Mouse (Mus musculus) v-Abl transformed pro-B cells (cell line): Measurements from ENCODE around the gene Cst12.

Source experiments
- in situ Hi-C, 2 experiments: fragments of 400-800 bp; cut with MboI; formaldehyde crosslinking; loops; one replicate each; pipeline ENCODE4 v1.15.1; 2025; ENCODE audit not compliant: unreplicated experiment in 2 of 2

The Cst12 gene

GRCm38 (mm10) chr2:148789142-148789541 is at the start of gene Cst12:
TSS of gene Cst12 (plus strand) at chr2:148789361.
- in situ Hi-C loops: no loop called here

- in situ Hi-C loops: no loop called here
Measured at GRCm38 (mm10) chr2:148743001-148743400, 46.2 kb upstream of the Cst12 start.

GRCm38 (mm10) chr2:148743846-148744407 is 45.2 kb upstream of the Cst12 start:
- in situ Hi-C loops: no loop called here

GRCm38 (mm10) chr2:148750058-148750457 is 39.1 kb upstream of the Cst12 start, which contains the start of gene Cstl1:
TSS of gene Cstl1 (plus strand) at chr2:148750358.
- in situ Hi-C loops: loop anchor here (5.0 to 25.0 kb wide), 6 partner anchors 102 to 1387 kb away; partner anchors contain the start of gene Zfp120 (in 1 of the 2)

- in situ Hi-C loops: loop anchor here (5.0 to 25.0 kb wide), 6 partner anchors 100 to 1385 kb away; partner anchors contain the start of gene Zfp120 (in 1 of the 2)
Measured at GRCm38 (mm10) chr2:148751893-148752813, 37.0 kb upstream of the Cst12 start.

GRCm38 (mm10) chr2:148754310-148754846 is 34.8 kb upstream of the Cst12 start:
- in situ Hi-C loops: loop anchor here (5.0 to 25.0 kb wide), 6 partner anchors 98 to 1383 kb away; partner anchors contain the start of gene Zfp120 (in 1 of the 2)

- in situ Hi-C loops: loop anchor here in 1 of 2 experiments (25.0 kb wide), 2 partner anchors 1373 to 1377 kb away; partner anchors contain the start of gene Zfp120
Measured at GRCm38 (mm10) chr2:148763648-148764388, 25.3 kb upstream of the Cst12 start.

- in situ Hi-C loops: loop anchor here in 1 of 2 experiments (25.0 kb wide), 2 partner anchors 1366 to 1384 kb away; partner anchors contain the start of gene Zfp120
Measured at GRCm38 (mm10) chr2:148771397-148771796, 17.8 kb upstream of the Cst12 start, which contains the start of gene Cst11. TSS of gene Cst11 (minus strand) at chr2:148771497.

GRCm38 (mm10) chr2:148781709-148782108 is 7.5 kb upstream of the Cst12 start, which contains the start of gene 8030411F24Rik:
TSS of gene 8030411F24Rik (plus strand) at chr2:148782009.
- in situ Hi-C loops: no loop called here

GRCm38 (mm10) chr2:148798485-148798884 is 9.3 kb downstream of the Cst12 start, which contains the start of gene Cst8:
TSS of gene Cst8 (plus strand) at chr2:148798785.
- in situ Hi-C loops: no loop called here

- in situ Hi-C loops: no loop called here
Measured at GRCm38 (mm10) chr2:148801491-148801921, 12.3 kb downstream of the Cst12 start.

- in situ Hi-C loops: no loop called here
Measured at GRCm38 (mm10) chr2:148806696-148807095, 17.5 kb downstream of the Cst12 start.

- in situ Hi-C loops: no loop called here
Measured at GRCm38 (mm10) chr2:148819909-148820308, 30.7 kb downstream of the Cst12 start, which contains the start of gene Cst13. TSS of gene Cst13 (plus strand) at chr2:148820081.

GRCm38 (mm10) chr2:148825986-148826385 is 36.8 kb downstream of the Cst12 start:
- in situ Hi-C loops: no loop called here

GRCm38 (mm10) chr2:148834912-148835311 is 45.8 kb downstream of the Cst12 start, which contains the start of gene Cst9:
TSS of gene Cst9 (plus strand) at chr2:148835147.
- in situ Hi-C loops: no loop called here

- in situ Hi-C loops: no loop called here
Measured at GRCm38 (mm10) chr2:148838075-148838777, 49.1 kb downstream of the Cst12 start.

GRCm38 (mm10) chr2:148839224-148839623 is 50.1 kb downstream of the Cst12 start:
- in situ Hi-C loops: no loop called here
